Mouse (Mus musculus) lung, embryonic 14.5 days (tissue): ENCODE measurements around the gene Nras. TPM values are rescaled to one million over a fixed set of nuclear protein-coding genes. Genes with fewer than 3 reads are reported as not detected.

ENCODE experiments used
- ATAC-seq: fragments of 200-750 bp; cut with Nextera tagmentation; 2 replicates; pipeline ENCODE4 v1.8.0; 2017; ENCODE audit warnings: mild to moderate bottlenecking, moderate TSS enrichment, moderate library complexity; ENCODE audit not compliant: insufficient read depth
- DNase-seq: peaks from one replicate; pipeline ENCODE4 v3.0.0-alpha.2; 2015
- H3K27ac ChIP-seq: fragments of 300-500 bp; sonication (generic); 2 replicates; pipeline ENCODE4 v1.5.1; 2014; ENCODE audit warnings: low read depth, mild to moderate bottlenecking, moderate library complexity
- H3K27me3 ChIP-seq: fragments of 300-500 bp; sonication (generic); 2 replicates; pipeline ENCODE4 v1.6.1; 2014; ENCODE audit warnings: low read length, control low read depth; ENCODE audit not compliant: insufficient read depth
- H3K36me3 ChIP-seq: fragments of 300-500 bp; sonication (generic); 2 replicates; pipeline ENCODE4 v1.6.1; 2014; ENCODE audit warnings: control low read depth; ENCODE audit not compliant: insufficient read depth
- H3K4me1 ChIP-seq: fragments of 300-500 bp; sonication (generic); 2 replicates; pipeline ENCODE4 v1.6.1; 2014; ENCODE audit warnings: antibody characterized with exemption, control low read depth; ENCODE audit not compliant: insufficient read depth
- H3K4me2 ChIP-seq: fragments of 300-500 bp; sonication (generic); 2 replicates; pipeline ENCODE4 v1.6.1; 2014; ENCODE audit warnings: mild to moderate bottlenecking
- H3K4me3 ChIP-seq: fragments of 300-500 bp; sonication (generic); 2 replicates; pipeline ENCODE4 v1.5.1; 2014; ENCODE audit warnings: low read depth, low read length
- H3K9ac ChIP-seq: fragments of 300-500 bp; sonication (generic); 2 replicates; pipeline ENCODE4 v1.6.1; 2014
- H3K9me3 ChIP-seq: fragments of 300-500 bp; sonication (generic); 2 replicates; pipeline ENCODE4 v1.6.1; 2016; ENCODE audit warnings: low read depth, low read length, control low read depth
- CTCF ChIP-seq: IDR thresholded peaks from 2 replicates; pipeline ENCODE4 v1.5.1; 2016; ENCODE audit warnings: antibody characterized with exemption, low read depth
- WGBS: fragments of 180-500 bp; shearing (Covaris S2); extraction: QIAGEN DNeasy Blood & Tissue Kit; methylation state at CpG from one replicate; pipeline ENCODE4 v1.1.7; 2014; 5-methylcytosine and 5-hydroxymethylcytosine counted together
- polyA plus RNA-seq: library from polyadenylated mRNA; unstranded; fragments of >200 nt; fragmentation: Nextera tagmentation; extraction: Ambion mirVana; gene quantifications from 2 replicates; pipeline ENCODE4 v1.2.1, GENCODE M21; 2014

Nras gene
- polyA plus RNA-seq, 1 experiment from 2014 or later = 117 TPM

- Histone ChIP-seq H3K4me2 (no peak overlapping the region), H3K4me1 (no peaks in the 10 kb centered on the region; the same call in 1 of the 2 replicates), H3K36me3 (no peaks in the 10 kb centered on the region), H3K27me3 (no peaks in the 10 kb centered on the region), H3K27ac (no peak overlapping the region), H3K9me3 (no peaks in the 10 kb centered on the region), H3K4me3 (no peak overlapping the region), H3K9ac (no peak overlapping the region)
- 81% methylated on average over 7 of the region's 7 CpGs for whole genome bisulfite sequencing
- ATAC-seq = no peak
- no peak for TF ChIP-seq CTCF
- DNase-seq = no peak
These were observed 49.6 kb downstream of the Nras start for GRCm38 (mm10) chr3:103107565-103108240.

- WGBS = 56% methylated on average over 5 of the region's 5 CpGs
- no peak overlapping the region for H3K27ac ChIP-seq
- H3K4me3 ChIP-seq = no peak overlapping the region
These were observed 54.1 kb downstream of the Nras start for GRCm38 (mm10) chr3:103112216-103112615.

More at GRCm38 (mm10) chr3:103112216-103112615, 54.1 kb downstream of the Nras start:
- H3K27me3 ChIP-seq = no peaks in the 10 kb centered on the region
- no peak; the same call in 1 of the 2 replicates for ATAC-seq
- no peak for DNase-seq
- no peak for TF ChIP-seq CTCF
- H3K36me3 ChIP-seq = no peaks in the 10 kb centered on the region
- H3K4me1 ChIP-seq = no peaks in the 10 kb centered on the region
- H3K9ac ChIP-seq = no peak overlapping the region
- H3K4me2 ChIP-seq = no peak overlapping the region
- no peaks in the 10 kb centered on the region for H3K9me3 ChIP-seq

Other genes with a start within 250 kb of the Nras start
- gene Sycp1, start 122.2 kb upstream of the Nras start, polyA plus RNA-seq = not detected in 2 replicates
- gene Nr1h5, start 94.2 kb upstream of the Nras start, polyA plus RNA-seq = not detected in 2 replicates
- gene Sike1, start 62.6 kb upstream of the Nras start, polyA plus RNA-seq = 63.9 and 68.6 TPM in 2 replicates
- 439 and 441 TPM in 2 replicates for gene Csde1, start 37.9 kb upstream of the Nras start, polyA plus RNA-seq
- 0.20 and 0.42 TPM in 2 replicates for gene Ampd1, start 15.7 kb downstream of the Nras start, polyA plus RNA-seq
- gene Dennd2c, start 44.3 kb downstream of the Nras start, polyA plus RNA-seq = 5.2 and 5.8 TPM in 2 replicates
- gene Bcas2, start 113.4 kb downstream of the Nras start, polyA plus RNA-seq = 190 and 192 TPM in 2 replicates
- gene Trim33, start 221.0 kb downstream of the Nras start, polyA plus RNA-seq = 28.9 and 30.0 TPM in 2 replicates